Mouse (Mus musculus): ENCODE data around the gene Ctsz. TPM values are rescaled to one million over a fixed set of nuclear protein-coding genes. Genes with fewer than 3 reads are reported as not detected.

Gene Ctsz
- polyA plus RNA-seq, 1 experiment from 2014 or later, result 92.6 TPM

- Histone ChIP-seq H3K9ac (no peak overlapping the region), H3K4me3 (peak overlapping the region; percentile 96), H3K4me2 (replicated peaks) (peak overlapping the region; percentile 83; the same call in 1 of the 2 replicates), H3K4me1 (peaks cover 12% of the 10 kb centered on the region), H3K27ac (no peak overlapping the region), H3K27me3 (replicated peaks) (no peaks in the 10 kb centered on the region), H3K9me3 (no peaks in the 10 kb centered on the region), H3K36me3 (peaks cover 7% of the 10 kb centered on the region)
- WGBS, result 47% methylated on average over 18 of the region's 18 CpGs
- ATAC-seq (ENCODE audit: low FRiP score, low read depth), result no peak
Measured at GRCm38 (mm10) chr2:174415001-174415730, 23.7 kb downstream of the Ctsz start.

- 81% methylated on average over 7 of the region's 7 CpGs for WGBS
- H3K9me3 ChIP-seq, result no peaks in the 10 kb centered on the region
- H3K4me2 ChIP-seq (replicated peaks), result no peak overlapping the region
- no peak for ATAC-seq (ENCODE audit: low FRiP score, low read depth)
- H3K4me1 ChIP-seq, result peaks cover 12% of the 10 kb centered on the region
- no peak overlapping the region for H3K27ac ChIP-seq
- no peaks in the 10 kb centered on the region for H3K27me3 ChIP-seq (replicated peaks)
- no peaks in the 10 kb centered on the region for H3K36me3 ChIP-seq
- H3K9ac ChIP-seq, result no peak overlapping the region
- H3K4me3 ChIP-seq, result no peak overlapping the region
Measured at GRCm38 (mm10) chr2:174413127-174413526, 25.7 kb downstream of the Ctsz start.

- H3K4me3 ChIP-seq, result no peak overlapping the region
- no peaks in the 10 kb centered on the region for H3K36me3 ChIP-seq
- H3K27ac ChIP-seq, result no peak overlapping the region
- 42% methylated on average over 2 of the region's 2 CpGs for WGBS
- no peaks in the 10 kb centered on the region for H3K9me3 ChIP-seq
- H3K4me1 ChIP-seq, result no peaks in the 10 kb centered on the region
- no peak for ATAC-seq (ENCODE audit: low FRiP score, low read depth)
- H3K27me3 ChIP-seq (replicated peaks), result no peaks in the 10 kb centered on the region
- no peak overlapping the region for H3K4me2 ChIP-seq (replicated peaks)
- no peak overlapping the region for H3K9ac ChIP-seq
Measured at GRCm38 (mm10) chr2:174410222-174410621, 28.6 kb downstream of the Ctsz start.

GRCm38 (mm10) chr2:174400396-174400795 lies 38.4 kb downstream of the Ctsz start:
- no peaks in the 10 kb centered on the region for H3K27me3 ChIP-seq (replicated peaks)
- no peak overlapping the region for H3K27ac ChIP-seq
- no peak for ATAC-seq (ENCODE audit: low FRiP score, low read depth)
- H3K9ac ChIP-seq, result no peak overlapping the region
- no peak overlapping the region for H3K4me2 ChIP-seq (replicated peaks)
- no peak overlapping the region for H3K4me3 ChIP-seq
- WGBS, result 84% methylated on average over 4 of the region's 4 CpGs
- H3K36me3 ChIP-seq, result no peaks in the 10 kb centered on the region
- no peaks in the 10 kb centered on the region for H3K4me1 ChIP-seq
- no peaks in the 10 kb centered on the region for H3K9me3 ChIP-seq

GRCm38 (mm10) chr2:174397881-174398280 lies 41.0 kb downstream of the Ctsz start:
- WGBS, result 91% methylated on average over 6 of the region's 6 CpGs
- H3K9me3 ChIP-seq, result no peaks in the 10 kb centered on the region
- H3K4me3 ChIP-seq, result no peak overlapping the region
- ATAC-seq (ENCODE audit: low FRiP score, low read depth), result no peak
- no peak overlapping the region for H3K27ac ChIP-seq
- no peaks in the 10 kb centered on the region for H3K36me3 ChIP-seq
- H3K27me3 ChIP-seq (replicated peaks), result no peaks in the 10 kb centered on the region
- no peak overlapping the region for H3K4me2 ChIP-seq (replicated peaks)
- no peaks in the 10 kb centered on the region for H3K4me1 ChIP-seq
- no peak overlapping the region for H3K9ac ChIP-seq

GRCm38 (mm10) chr2:174397065-174397464 lies 41.8 kb downstream of the Ctsz start:
- 85% methylated on average over 1 of the region's 1 CpGs for WGBS
- no peak overlapping the region for H3K9ac ChIP-seq
- H3K36me3 ChIP-seq, result no peaks in the 10 kb centered on the region
- H3K4me2 ChIP-seq (replicated peaks), result no peak overlapping the region
- ATAC-seq (ENCODE audit: low FRiP score, low read depth), result no peak
- no peaks in the 10 kb centered on the region for H3K9me3 ChIP-seq
- no peaks in the 10 kb centered on the region for H3K27me3 ChIP-seq (replicated peaks)
- no peaks in the 10 kb centered on the region for H3K4me1 ChIP-seq
- H3K4me3 ChIP-seq, result no peak overlapping the region
- H3K27ac ChIP-seq, result no peak overlapping the region

GRCm38 (mm10) chr2:174396643-174397042 lies 42.2 kb downstream of the Ctsz start:
- WGBS, result 91% methylated on average over 10 of the region's 10 CpGs
- no peak overlapping the region for H3K9ac ChIP-seq
- no peak overlapping the region for H3K4me2 ChIP-seq (replicated peaks)

GRCm38 (mm10) chr2:174393383-174393782 lies 45.5 kb downstream of the Ctsz start:
- H3K4me2 ChIP-seq (replicated peaks), result no peak overlapping the region
- no peak for ATAC-seq (ENCODE audit: low FRiP score, low read depth)
- no peaks in the 10 kb centered on the region for H3K27me3 ChIP-seq (replicated peaks)
- no peaks in the 10 kb centered on the region for H3K4me1 ChIP-seq
- no peak overlapping the region for H3K4me3 ChIP-seq
- no peak overlapping the region for H3K27ac ChIP-seq
- H3K36me3 ChIP-seq, result no peaks in the 10 kb centered on the region
- no peaks in the 10 kb centered on the region for H3K9me3 ChIP-seq
- WGBS, result 84% methylated on average over 5 of the region's 5 CpGs
- no peak overlapping the region for H3K9ac ChIP-seq

More at GRCm38 (mm10) chr2:174396643-174397042, 42.2 kb downstream of the Ctsz start:
- H3K27ac ChIP-seq, result no peak overlapping the region
- no peak overlapping the region for H3K4me3 ChIP-seq
- no peak for ATAC-seq (ENCODE audit: low FRiP score, low read depth)
- H3K27me3 ChIP-seq (replicated peaks), result no peaks in the 10 kb centered on the region
- no peaks in the 10 kb centered on the region for H3K36me3 ChIP-seq
- no peaks in the 10 kb centered on the region for H3K4me1 ChIP-seq
- no peaks in the 10 kb centered on the region for H3K9me3 ChIP-seq

- Histone ChIP-seq H3K36me3 (no peaks in the 10 kb centered on the region), H3K9me3 (no peaks in the 10 kb centered on the region), H3K4me3 (no peak overlapping the region), H3K9ac (no peak overlapping the region), H3K4me1 (no peaks in the 10 kb centered on the region), H3K27ac (no peak overlapping the region), H3K27me3 (replicated peaks) (no peaks in the 10 kb centered on the region), H3K4me2 (replicated peaks) (no peak overlapping the region)
- 65% methylated on average over 9 of the region's 9 CpGs for WGBS
- ATAC-seq (ENCODE audit: low FRiP score, low read depth), result no peak
Measured at GRCm38 (mm10) chr2:174392554-174392953, 46.3 kb downstream of the Ctsz start.

GRCm38 (mm10) chr2:174391936-174392335 lies 46.9 kb downstream of the Ctsz start:
- Histone ChIP-seq H3K4me3 (no peak overlapping the region), H3K27me3 (replicated peaks) (no peaks in the 10 kb centered on the region), H3K36me3 (no peaks in the 10 kb centered on the region), H3K9ac (no peak overlapping the region), H3K4me2 (replicated peaks) (no peak overlapping the region), H3K9me3 (no peaks in the 10 kb centered on the region), H3K27ac (no peak overlapping the region), H3K4me1 (no peaks in the 10 kb centered on the region)
- 97% methylated on average over 3 of the region's 3 CpGs for whole genome bisulfite sequencing
- no peak for ATAC-seq (ENCODE audit: low FRiP score, low read depth)

GRCm38 (mm10) chr2:174381021-174381420 lies 57.8 kb downstream of the Ctsz start:
- Histone ChIP-seq H3K9me3 (no peaks in the 10 kb centered on the region), H3K27me3 (replicated peaks) (no peaks in the 10 kb centered on the region), H3K27ac (no peak overlapping the region), H3K4me2 (replicated peaks) (no peak overlapping the region), H3K4me1 (no peaks in the 10 kb centered on the region), H3K9ac (no peak overlapping the region), H3K4me3 (no peak overlapping the region), H3K36me3 (no peaks in the 10 kb centered on the region)
- 87% methylated on average over 9 of the region's 9 CpGs for WGBS
- ATAC-seq (ENCODE audit: low FRiP score, low read depth), result no peak

All from neural tube, embryonic 12.5 days (tissue).